Mouse (Mus musculus): ENCODE results near the gene Lrrd1. TPM values are rescaled to one million over a fixed set of nuclear protein-coding genes. Genes with fewer than 3 reads are reported as not detected.

The Lrrd1 gene
- polyA plus RNA-seq (2021; fragmentation: Nextera tagmentation), result not detected in 2 replicates
- long read RNA-seq, experiment 1, result 0 reads
- long read RNA-seq, experiment 2, result 0 reads

DNA sequence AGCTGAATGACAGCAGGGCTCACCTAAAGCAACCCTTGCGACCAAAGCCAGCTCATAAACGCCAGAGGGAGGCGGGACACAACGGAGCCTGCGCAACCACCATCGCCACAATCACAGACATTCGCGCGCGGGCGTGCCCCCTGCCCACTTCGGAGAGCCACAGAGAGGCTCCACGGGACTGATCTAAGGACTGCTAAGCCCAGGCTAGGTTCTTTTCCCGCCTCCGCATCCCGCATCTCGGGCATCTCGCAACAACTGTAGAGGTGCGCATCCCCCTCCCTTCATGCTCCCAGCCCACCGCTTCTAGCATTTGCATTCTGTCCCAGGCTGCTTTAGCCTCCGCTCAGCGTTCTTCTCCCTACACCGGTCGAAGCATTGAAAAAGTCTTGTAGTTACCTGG lies at the start of gene Lrrd1:
TSS of gene Lrrd1 (plus strand) at position 148 of the 400 bp plus-strand sequence.

DNA sequence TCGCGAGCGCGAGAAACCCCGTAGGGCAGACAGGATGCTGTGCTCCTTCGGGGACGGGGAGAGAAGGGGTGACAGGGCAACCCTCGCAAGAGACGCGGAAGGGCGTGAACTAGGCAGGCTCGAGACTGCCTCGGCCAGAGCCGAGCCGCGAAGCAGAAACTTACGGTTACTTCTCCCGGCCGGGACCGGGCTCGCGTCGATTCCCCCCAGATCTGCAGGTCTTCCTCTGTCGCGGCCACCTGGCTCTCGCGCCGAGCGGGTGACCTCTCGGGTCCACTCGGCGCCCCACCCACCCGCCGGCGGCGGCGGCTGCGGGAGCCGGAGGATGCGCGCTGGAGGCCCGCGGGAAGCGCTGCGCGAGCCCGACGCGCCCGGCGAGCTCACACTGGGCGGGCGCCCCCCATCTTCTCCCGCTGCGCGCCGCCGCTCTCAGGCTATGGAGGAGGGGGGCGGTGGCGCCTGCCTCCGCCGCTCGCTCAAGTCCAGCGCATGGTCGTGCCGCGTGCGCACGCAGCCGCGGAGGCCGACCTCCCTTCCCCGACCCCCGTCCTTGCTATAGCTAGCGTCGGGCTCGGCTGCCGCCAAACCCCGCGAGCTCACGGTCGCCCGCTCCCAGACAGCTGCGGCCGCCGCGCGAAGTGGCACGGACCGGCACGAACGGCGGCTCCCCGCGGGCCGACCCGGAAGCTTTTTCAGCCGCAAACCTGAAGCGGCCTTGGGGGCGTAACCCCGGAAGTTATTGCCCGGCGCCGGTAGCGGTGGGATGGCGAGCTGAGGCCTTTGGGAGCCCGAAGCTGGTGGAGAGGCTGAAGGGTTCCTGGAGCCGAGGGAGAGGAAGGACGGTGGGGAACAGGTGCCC lies 42.3 kb upstream of the Lrrd1 start, which contains the start of the genes Ankib1 and Krit1:
TSS of gene Ankib1 (minus strand) at position 493 of the 859 bp plus-strand sequence.
TSS of gene Krit1 (plus strand) at position 752 of the 859 bp plus-strand sequence.

DNA sequence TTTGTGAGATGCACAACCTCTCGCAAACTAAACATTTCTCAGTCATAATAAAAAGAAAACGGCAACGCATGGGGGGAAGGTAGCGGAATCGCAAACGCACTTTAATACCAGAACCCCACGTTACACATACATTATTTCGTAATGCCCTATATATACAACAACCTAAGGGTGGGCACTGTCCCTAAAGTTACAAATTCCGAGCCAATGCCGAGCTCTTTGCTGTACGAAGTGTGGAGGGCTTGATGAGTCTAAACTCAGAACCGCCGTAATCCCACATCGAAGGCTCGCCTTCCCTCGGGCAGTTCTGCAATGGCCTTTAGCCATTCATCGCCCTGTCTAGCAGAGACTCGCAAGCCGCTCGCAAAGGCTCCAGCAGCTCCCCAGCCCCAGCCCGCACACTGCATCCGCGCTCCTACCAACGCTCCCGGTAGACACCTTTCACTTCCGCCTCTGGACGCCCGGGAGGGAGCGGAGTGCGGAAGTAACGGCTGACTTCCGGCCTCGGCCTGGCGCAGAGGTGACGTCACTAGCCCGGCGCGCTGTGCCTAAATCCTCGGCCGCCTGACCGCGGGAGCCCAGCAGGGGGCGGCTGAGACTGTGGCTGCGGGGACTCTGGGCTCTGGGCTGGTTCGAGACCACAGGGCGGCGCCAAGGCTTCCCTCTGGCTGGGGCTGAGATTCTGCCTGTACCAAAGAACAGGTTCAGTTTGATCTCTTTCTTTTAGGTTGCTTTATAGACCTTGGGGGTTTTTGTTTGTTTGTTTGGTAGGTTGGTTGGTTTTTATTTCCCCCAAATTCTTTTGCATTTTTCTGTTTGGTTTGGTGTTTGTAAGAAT lies 48.7 kb downstream of the Lrrd1 start, which contains the start of gene Mterf1a:
TSS of gene Mterf1a (minus strand) at position 475 of the 835 bp plus-strand sequence.

Other genes starting within 250 kb of the Lrrd1 start
- 10.4 and 13.1 TPM in 2 replicates for gene Pex1, start 249.1 kb upstream of the Lrrd1 start, polyA plus RNA-seq (2021; fragmentation: Nextera tagmentation)
- gene Rbm48, start 248.6 kb upstream of the Lrrd1 start, polyA plus RNA-seq (2021; fragmentation: Nextera tagmentation), result 8.6 and 15.5 TPM in 2 replicates
- gene Tmbim7, start 194.0 kb upstream of the Lrrd1 start, polyA plus RNA-seq (2021; fragmentation: Nextera tagmentation), result not detected in 2 replicates
- 116 and 189 TPM in 2 replicates for gene Gatad1, start 188.0 kb upstream of the Lrrd1 start, polyA plus RNA-seq (2021; fragmentation: Nextera tagmentation)
- gene Ankib1, start 42.2 kb upstream of the Lrrd1 start, polyA plus RNA-seq (2021; fragmentation: Nextera tagmentation), result 6.1 and 9.4 TPM in 2 replicates
- gene Krit1, start 42.0 kb upstream of the Lrrd1 start, polyA plus RNA-seq (2021; fragmentation: Nextera tagmentation), result 12.3 and 13.2 TPM in 2 replicates
- 2.7 and 3.4 TPM in 2 replicates for gene Mterf1a, start 48.8 kb downstream of the Lrrd1 start, polyA plus RNA-seq (2021; fragmentation: Nextera tagmentation)
- gene Akap9, start 82.9 kb downstream of the Lrrd1 start, polyA plus RNA-seq (2021; fragmentation: Nextera tagmentation), result 73.9 and 88.5 TPM in 2 replicates